Mouse (Mus musculus) kidney, adult 9 months (tissue): ENCODE results near the gene Zfp574.
A peak's percentile ranks its signal among the peaks of the same experiment; 100 is the strongest.
"Not testable (repeated sequence)": the region's sequence is repeated elsewhere in the genome, so short reads cannot be mapped to it uniquely, and the experiment has no call there.

Experiments
- DNase-seq: peaks from one replicate; pipeline ENCODE4 v3.0.0; 2022

Gene Zfp574

GRCm38 (mm10) chr7:25071979-25072715 is at the start of gene Zfp574, which contains the start of gene Grik5:
Gene Zfp574, plus strand, starts transcription at chr7:25072567.
Gene Grik5, minus strand, starts transcription at chr7:25072346.
- no peak for DNase-seq

DNA sequence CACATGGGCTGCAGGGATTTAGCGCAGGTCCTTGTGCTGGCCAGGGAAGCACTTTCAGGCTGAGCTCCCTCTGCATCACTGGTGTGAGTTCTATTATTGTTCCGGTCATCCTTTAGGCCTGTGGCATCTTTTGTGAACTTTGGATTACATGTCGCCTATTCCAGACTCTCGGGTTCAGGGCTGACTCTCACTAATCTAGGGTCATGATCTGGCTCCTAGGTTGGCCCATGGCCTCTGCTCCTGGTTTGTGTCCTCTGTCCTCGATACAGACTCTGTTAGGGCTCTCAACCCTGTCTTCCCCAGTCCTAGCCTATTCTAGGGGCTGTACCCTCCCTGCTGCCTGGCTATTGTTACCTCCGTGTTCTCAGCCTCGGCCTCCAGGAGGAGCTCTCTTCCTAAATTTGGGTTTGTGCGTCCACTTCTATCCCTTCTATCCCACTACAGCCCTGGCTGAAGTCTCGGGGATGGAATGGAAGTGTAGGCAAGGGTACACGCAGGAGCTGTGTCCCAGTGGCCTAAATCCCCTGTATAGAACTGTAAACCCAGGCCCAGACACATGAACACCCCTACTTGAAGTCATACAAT is 46.4 kb upstream of the Zfp574 start:
- DNase-seq, result no peak

- no peak for DNase-seq
Measured at GRCm38 (mm10) chr7:25026452-25026851, 45.9 kb upstream of the Zfp574 start.

DNA sequence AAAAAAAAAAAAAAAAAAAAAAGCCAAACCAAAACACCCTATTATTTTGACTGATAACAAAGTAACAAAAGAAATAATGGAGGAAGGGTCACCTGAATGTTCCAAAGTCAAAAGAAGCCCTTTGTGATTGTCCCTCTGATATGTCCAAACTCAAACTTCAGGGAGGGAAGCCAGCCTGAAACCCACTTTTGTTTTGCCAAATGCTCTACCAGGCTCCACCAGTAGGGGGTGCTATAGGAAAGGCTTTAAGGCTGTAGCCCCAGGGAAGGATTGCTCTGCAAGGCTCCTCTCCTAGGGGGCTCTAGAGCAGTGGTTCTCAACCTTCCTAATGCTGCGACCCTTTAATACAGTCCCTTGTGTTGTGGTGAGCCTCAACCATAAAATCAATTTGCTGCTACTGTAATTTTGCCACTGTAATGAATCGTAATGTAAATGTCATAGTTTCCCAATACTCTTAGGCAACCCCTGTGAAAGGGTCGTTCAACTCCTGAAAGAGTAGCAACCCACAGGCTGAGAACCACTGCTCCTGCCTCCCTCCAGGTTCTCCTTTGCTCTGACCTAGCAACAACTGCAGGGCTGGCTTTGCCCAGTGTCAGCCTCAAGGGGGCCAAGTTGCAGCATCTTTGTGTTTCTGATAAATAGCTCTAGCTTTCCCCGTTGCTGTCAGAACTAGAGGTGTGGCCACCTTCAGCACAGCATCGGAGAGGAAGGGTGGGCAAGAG is 42.2 kb upstream of the Zfp574 start:
- DNase-seq, result peak; percentile 71

GRCm38 (mm10) chr7:25031528-25031927 is 40.8 kb upstream of the Zfp574 start:
- no peak for DNase-seq

- no peak for DNase-seq
Measured at GRCm38 (mm10) chr7:25034796-25035195, 37.6 kb upstream of the Zfp574 start.

DNA sequence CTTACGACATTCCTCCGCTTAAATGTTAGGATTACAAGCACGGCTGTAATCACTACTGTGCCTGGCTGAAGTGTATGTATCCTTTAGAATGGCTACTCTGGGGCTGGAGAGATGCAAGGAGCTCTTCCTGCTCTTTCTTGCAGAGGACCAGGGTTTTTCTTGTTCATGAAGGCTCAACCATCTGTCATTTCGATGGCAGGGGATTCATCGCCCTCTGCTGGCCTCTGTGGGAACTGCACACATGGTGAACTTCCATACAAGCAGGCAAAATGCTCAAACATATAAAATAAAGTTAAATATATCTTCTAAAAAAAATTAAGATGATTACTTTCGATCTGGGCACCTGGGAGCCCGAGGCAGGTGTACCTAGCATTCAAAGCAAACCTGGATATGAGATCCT is 36.5 kb upstream of the Zfp574 start:
- peak; percentile 64 for DNase-seq

- DNase-seq, result no peak
Measured at GRCm38 (mm10) chr7:25041921-25042320, 30.4 kb upstream of the Zfp574 start.

- not testable (repeated sequence) for DNase-seq
Measured at GRCm38 (mm10) chr7:25044599-25044998, 27.8 kb upstream of the Zfp574 start.

DNA sequence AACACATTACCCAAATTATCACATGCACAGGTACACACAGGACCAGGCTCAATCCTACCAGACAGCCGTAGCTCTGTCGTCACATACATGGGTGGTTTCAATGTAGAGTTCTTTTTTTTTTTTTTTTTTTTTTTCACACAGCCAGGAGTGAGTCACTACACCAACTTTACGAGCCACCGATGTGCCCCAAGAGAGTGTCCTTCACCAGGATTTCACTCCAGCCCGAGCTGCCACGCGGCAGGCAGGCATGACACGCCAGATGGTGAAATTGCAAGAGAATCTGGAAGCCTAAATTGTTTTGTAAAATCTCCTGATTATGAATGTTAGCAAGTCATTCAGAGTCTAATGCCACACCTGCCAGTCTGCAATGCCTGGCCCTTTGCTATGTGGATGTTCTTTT is 25.0 kb upstream of the Zfp574 start:
- DNase-seq, result no peak

- no peak for DNase-seq
Measured at GRCm38 (mm10) chr7:25049295-25049930, 23.0 kb upstream of the Zfp574 start.

DNA sequence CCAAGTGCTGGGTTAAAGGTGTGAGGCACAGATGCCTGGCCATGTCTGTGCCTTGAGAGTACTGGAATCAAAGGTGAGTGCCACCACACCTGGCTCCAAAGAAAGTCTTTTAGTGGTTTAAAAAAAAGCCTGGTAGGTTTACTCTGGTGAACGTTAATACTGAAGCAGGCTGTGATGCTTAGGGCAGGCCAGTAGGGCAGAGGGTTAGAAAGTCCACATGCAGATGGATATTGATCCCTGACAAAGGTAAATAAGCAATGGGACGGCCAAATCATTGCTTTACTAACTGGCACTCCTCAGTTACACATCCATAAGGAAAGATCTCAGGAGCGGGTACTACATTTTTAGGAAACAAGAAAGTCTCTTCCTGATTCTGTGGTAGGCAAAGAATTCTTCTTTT is 19.8 kb upstream of the Zfp574 start:
- DNase-seq, result no peak

DNA sequence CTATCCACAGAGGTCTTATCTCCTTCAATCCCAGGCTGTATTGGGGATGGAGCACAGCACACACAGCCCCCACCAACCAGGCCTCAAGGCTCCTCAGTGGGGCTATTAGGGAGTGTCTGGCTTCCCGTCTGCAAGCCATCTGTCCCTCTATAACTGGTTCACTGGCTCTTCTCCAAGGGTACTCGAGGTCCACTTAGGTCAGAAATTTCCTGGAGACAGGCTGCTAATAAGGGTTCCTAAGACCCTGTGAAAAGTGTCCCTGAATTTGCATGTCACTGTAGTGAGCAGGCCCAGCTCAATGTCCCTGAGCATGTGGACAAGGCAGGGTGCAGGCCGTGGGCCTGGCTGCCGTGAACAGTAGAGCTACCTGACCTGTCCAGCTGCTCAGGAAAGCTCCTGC is 15.4 kb upstream of the Zfp574 start:
- DNase-seq, result no peak

- DNase-seq, result no peak
Measured at GRCm38 (mm10) chr7:25057888-25058287, 14.5 kb upstream of the Zfp574 start.

GRCm38 (mm10) chr7:25058394-25058793 is 14.0 kb upstream of the Zfp574 start:
- no peak for DNase-seq

GRCm38 (mm10) chr7:25058836-25059235 is 13.5 kb upstream of the Zfp574 start:
- peak; percentile 37 for DNase-seq

DNA sequence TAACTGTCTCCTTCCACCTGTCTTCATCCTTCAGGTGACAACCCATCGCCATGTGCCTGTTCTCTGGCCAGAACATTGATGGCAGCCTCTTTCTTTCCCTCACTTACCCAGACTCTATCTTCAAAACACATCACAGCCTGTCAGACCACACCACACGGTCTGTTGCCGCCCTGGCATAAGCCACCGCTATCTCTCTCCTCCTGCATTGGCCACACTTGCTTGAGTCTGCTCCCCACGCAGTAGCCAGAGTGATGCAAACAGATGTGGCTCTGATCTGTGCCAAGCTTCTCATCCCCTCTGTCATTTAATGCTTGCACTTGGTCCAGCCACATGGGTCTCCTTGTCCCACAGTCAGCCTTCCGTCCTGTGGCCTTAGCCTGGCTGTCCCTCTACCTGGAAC is 9.0 kb upstream of the Zfp574 start:
- no peak for DNase-seq

- DNase-seq, result no peak
Measured at GRCm38 (mm10) chr7:25063900-25064299, 8.5 kb upstream of the Zfp574 start.

DNA sequence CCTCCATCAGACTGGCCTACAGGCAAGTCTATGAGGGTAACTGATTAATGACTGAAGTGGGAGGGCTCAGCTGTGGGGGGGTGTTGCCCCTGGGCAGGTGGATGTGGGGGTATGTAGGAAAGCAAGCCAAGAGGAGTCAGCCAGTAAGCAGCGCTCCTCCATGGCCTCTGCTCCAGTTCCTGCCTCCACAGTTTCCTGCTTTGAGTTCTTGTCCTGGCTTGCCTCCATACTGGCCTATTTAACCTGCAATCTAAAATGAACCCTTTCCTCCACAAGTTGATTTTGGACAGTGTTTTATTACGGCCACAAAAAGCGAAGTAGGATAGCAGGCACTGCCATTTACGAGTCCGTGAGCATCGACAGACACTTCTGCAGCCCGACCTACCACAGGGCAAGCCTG is 5.0 kb upstream of the Zfp574 start:
- DNase-seq, result no peak

GRCm38 (mm10) chr7:25067909-25068656 is 4.3 kb upstream of the Zfp574 start:
- no peak for DNase-seq

DNA sequence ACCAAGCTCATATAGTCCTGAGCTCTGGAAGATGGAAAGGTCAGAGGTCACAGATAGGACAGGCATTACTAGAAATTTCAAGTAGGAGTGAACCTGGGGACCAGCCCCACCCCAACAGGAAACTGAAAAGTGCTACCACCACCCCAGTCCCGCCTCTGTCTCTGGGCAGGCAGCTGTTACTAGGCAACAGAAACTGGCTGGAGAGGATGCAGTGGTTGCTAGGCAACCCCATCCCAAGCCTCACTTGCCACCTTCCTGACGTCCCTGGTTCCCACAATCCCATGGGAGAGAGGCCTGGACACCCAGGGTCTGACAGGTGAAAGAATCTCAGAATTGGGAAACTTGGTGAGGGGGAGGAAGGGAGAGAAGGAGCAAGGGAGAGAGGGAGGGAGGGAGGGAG is 3.6 kb upstream of the Zfp574 start:
- DNase-seq, result no peak

- no peak for DNase-seq
Measured at GRCm38 (mm10) chr7:25072716-25073390, 486 bp downstream of the Zfp574 start.
